Mouse (Mus musculus): ENCODE data around the gene Serpini2.
A peak's percentile ranks its signal among the peaks of the same experiment; 100 is the strongest.
"Not testable (repeated sequence)": the region's sequence is repeated elsewhere in the genome, so short reads cannot be mapped to it uniquely, and the experiment has no call there.

The Serpini2 gene

DNA sequence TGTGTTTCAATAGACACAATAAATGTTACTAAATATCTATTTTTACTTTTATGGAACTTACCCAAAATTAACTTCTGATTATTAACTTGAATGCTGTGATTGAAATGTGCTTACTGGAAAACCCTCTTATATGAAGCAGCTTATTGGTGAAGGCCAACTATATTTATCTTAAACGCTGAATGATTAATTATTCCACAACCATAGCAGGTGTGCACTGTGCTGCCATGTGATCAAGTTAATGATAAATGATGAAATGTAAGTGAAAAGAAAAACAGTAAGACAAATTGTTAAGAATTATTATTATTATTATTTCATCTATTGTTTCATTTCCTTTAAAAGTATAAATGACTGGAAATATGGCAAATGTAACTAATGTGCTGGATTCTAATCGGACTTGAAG, at the start of gene Serpini2:
Serpini2 (minus strand) TSS at position 101 of the 400 bp plus-strand sequence.
- no peak for DNase-seq

DNA sequence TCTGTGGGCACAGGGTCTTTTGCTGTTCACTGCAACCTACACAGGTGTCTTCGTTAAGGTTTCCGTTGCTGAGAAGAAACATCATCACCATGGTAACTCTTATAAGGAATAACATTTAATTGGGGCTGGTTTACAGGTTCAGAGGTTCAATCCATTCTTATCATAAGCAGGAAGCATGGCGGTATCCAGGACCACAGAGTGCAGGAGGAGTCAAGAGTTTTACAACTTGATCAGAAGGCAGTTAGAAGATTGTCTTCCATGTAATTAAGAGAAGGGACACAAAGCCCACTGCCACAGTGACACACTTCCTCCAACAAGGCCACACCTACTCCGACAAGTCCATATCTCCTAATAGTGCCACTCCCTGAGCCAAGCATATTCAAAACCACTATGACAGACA, 39.0 kb upstream of the Serpini2 start:
- DNase-seq: no peak

DNA sequence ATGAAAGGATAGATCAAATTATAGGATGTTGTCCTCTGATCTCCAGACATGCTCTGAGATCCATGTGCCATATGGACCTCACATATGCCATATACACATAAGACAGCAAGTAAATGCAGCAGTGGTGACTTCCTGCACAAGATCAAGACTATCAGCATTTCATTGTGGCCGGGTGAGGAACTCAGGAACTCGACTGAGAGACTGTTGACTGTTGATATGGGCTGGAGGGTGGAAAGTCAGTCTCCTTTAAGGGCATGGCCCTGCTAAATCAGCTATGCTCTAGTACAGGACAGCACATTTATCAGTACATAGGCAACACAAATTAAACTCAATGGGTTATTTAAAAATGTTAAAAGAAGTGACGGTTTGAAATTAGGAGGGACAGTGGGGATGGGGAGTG, 38.4 kb upstream of the Serpini2 start:
- no peak for DNase-seq

DNA sequence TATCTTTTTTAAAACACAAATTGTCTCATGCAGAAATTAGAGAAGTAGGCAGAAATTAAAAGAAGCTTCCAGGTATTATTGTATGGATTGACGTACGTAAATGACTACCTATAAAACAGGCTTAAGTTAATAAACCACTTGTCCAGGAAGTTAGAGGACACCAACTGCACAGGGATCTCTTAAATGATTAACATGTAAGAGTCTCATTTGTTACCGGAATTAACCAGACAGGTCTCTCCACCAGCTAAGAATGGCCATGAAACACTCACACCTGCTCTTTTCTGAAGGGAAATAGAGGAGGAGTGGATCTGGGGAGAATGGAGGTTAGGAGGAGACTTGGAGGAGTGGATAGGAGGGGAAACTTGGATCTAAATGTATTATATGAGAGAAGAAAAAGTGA, 35.7 kb upstream of the Serpini2 start:
- DNase-seq: no peak

DNA sequence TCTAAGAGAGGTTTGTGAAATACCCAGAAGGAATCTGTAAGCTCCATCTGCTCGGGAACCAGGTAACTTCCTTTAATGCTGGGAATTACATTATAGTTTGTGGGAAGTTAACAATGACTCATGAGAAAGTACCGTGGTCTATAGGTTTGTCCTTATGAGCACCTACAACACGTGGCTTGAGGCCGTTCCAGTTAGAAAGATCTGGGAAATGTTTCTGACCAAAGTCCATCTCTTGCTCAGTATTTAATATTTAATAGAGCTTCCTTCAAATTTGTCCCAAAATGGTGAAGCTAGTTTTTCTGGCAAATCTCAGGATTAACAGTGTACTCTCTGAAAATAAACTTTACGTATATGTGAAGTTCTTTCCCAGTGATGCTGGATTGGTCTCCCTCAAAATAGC, 34.7 kb upstream of the Serpini2 start:
- DNase-seq: no peak

DNA sequence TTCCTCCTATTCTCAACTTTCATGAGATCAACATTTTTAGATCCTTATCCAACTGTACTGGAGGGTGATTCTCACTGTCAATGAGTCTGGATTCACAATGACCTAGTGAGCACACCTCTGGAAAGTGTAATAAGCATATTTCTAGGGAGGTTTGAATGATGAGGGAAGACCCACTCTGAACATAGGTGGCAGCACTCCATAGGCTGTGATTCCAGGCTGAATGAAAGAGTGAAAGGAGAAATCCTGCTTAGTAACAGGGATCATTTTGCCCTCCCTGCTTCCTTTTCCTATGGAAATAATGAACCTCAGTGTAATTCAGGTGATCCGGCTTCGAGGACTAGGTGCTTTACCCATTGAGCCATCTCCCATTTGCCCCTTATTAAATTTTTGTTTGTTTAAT, 31.2 kb upstream of the Serpini2 start:
- DNase-seq: no peak

DNA sequence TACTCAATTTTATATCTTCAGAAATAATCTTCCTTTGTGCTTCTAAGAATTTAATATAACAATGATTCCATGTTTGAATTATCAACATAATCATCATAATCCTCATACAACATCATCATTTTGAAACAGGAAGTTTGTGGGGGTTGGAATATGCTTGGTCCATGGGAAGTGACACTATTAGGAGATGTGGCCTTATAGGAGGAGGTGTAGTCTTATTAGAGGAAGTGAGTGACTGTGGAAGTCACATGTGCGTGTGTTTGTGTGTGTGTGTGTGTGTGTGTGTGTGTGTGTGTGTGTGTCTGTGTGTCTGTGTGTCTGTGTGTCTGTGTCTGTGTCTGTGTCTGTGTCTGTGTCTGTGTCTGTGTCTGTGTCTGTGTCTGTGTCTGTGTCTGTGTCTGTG, 29.6 kb upstream of the Serpini2 start:
- DNase-seq: not testable (repeated sequence)

DNA sequence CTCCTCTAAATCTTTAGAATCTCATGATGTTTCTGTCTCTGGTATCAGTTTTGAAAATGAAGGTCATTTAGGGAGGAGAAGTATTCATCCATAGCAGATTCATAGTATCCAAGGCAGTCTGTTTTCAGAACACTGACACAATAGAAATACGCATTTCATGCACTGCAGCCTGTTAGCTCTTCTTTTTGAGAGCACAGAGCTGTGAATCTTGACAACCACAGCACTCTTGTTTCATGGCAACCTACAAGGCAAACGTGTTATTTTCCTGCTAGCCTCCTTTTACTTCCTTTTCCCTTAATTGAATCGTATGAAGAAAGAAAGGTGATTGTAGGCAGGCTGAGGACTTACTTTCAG, 27.9 kb upstream of the Serpini2 start:
- no peak for DNase-seq

DNA sequence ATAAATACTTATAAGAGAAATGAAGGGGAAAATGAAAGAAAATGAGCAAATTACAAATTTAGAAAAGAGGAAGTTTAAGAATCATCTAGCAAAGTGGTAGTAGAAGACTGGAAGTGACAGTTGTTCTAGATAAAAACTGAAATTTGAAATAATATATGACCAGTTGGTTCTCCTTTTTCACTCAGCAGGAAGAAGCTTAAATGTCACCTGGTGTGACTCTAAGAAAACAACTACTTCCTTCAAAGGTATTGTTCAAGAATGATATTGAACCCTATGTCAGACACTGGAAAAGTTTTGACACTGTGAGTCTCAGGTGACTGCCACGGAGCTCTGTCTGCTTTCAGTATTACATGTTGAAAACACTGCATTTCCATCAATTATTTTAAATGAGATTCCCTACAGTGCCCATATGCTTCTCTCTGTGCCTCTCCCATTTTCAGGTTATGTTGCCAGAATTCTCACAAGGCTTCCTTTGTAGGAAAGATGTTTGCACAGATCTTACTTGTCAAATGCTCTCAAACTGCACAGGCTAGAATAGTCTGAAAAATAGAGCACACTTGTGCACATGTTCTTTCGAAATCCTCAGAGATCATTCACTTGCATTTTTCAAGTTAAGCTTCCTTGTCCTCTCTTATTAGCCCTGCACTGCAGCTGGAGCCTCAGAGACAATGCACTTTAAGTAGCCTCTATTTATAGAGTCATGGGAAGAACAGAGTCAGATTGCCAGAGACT, 27.3 kb upstream of the Serpini2 start:
- DNase-seq: peak; percentile 2

DNA sequence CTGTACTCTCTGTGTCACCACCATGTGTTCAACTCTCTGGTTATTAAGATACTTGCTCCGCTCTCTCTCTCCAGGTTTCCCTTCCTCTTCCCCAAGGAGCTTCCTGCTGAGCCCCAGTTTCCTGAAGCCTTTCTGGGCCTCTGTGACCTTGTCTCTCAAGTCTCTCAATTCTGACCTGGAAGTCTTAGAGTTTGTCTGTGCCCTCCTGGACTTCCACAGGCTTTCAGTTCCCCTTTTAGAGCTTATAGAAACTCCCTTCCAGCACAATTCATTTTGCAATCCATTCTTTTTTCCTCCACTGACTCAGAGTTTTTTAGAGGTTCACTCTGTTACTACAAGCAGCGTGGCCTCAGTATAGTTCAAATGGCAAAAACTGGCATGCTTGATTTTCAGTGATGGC, 23.4 kb upstream of the Serpini2 start:
- no peak for DNase-seq

DNA sequence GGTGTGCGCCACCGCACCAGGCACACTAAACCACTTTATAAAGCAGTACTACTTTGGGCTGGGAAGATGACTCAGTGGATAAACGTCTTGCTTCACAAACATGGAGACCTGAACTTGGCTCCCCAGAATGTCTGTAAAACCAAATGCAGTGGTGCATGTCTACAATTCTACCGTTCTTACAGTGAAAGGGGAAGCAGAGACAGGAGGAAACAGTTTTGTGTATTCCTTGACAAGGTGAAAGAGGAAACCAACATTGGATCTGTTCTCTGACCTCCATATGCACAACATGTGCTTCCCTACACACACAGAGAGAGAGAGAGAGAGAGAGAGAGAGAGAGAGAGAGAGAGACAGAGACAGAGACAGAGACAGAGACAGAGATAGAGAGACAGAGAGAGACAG, 7.6 kb upstream of the Serpini2 start:
- no peak for DNase-seq

DNA sequence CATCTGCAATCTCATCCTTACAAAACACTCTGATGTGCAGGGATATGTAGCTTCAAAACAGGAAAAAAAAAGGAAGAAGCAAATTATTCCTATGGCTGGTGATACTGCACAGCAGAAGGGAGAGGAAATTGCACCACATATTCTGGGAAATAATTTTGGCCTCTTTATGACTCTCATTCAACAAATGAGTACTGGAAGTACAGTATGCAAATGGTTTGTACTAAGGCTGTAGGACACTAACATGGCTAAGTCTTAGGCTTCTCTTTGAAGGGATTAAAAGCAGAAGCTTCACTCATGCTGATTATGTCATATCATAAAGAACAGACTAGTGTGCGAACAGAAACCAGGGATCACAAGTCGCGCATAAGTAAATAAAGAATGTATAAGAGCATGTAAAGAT, 6.6 kb upstream of the Serpini2 start:
- DNase-seq: no peak

DNA sequence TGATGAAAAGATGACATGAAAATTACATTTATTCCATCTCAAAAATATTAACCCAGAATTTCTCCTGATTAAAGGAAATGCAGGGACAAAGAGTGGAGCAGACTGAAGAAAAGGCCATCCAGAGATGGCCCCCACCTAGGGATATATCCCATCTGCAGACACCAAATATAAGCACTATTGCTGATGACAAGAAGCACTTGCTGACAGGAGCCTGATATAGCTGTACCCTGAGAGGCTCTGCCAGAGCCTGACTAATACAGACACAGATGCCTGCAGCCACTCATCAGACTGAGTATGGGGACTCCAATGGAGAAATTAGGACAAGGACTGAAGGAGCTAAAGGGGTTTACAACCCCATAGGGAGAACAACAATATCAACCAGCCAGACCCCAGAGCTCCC, 5.2 kb upstream of the Serpini2 start:
- no peak for DNase-seq

DNA sequence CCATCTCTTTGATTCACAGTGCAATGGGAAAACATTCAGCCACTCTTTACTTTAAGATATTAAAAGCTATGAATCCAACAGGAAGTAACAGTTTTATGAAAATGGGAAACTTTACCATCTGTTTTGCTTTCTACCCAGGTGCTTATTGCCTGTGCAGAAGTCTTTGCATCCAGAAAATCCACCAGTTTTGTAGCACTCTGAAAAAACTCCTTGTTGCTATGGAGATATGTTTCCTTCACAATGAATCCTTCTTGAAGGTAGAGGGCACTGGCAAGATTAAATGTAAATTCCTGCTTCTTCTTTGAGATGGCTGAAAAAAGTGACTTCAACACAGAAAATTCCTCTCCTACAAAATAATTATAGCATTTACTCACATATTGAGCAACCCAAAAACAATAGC, 10.5 kb downstream of the Serpini2 start:
- DNase-seq: peak; percentile 4

DNA sequence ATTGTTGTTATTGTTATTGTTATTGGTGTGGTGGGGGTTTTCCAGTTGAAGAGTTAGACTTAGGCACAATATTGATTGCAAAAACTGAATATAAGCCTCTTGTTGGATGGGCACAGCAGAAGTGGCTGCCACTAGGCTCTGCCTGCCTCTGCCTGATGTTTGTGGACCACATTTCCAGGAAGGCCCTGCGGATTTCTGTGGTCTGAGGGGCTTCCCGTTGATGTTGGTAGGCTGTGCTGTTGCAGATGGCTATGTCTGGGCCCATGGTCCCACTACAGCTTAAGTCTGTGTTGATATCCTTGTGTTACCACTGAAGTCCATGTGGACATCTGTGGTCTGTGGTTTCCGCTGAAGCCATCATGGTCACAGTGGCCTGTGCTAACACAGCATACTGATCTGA, 50.2 kb downstream of the Serpini2 start:
- no peak for DNase-seq

DNA sequence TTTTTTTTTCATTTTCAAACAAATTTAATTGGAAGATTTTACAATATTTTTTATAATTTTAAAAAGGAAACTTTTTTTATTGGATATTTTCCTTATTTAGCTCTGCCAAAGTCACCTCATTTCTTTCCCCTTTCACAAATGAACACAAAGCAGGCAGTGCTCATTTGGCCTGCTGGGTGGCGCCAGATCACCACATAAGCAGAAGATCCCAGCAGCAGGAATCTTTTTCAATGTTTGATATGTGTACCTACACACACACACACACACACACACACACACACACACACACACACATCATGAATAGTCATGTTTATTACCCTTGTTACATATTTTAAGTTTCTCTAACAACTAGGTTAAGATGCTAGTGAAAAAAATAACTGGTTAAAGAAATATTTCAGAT, 50.7 kb downstream of the Serpini2 start:
- DNase-seq: peak; percentile 37

DNA sequence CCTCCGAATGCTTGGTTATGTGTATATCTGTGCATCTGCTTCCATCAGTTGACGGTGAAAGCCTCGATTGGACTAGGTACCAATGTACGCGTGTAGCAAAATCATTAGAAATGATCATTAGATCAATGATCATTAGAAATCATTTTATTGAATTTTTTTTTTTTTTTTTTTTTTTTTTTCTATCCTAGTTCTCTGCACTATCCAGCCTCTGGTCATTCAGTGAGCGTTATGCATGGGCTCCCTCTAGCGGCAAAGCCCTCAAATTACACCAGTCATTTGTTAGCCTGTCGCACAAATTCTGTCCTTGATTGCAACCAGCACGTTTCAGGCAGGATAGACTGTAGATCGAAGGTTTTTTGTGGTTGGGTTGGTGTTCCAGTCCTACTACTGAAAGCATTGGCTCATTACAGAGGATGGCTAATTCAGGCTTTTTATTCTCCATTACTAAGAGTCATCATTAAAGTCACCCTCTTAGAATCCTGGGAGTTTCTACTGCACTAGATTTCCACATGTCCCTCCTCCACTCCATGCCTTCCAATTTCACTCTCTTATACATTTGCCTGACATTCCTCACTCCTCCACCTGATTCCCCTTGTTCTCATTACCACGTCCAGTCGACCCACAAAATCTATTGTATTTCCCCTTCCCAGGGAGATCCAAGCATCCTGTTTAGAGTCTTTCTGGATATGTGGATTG, 66.9 kb downstream of the Serpini2 start:
- peak; percentile 8 for DNase-seq
